Mouse (Mus musculus) left cerebral cortex, adult 18-20 months (tissue): ENCODE measurements around the gene C2cd5. TPM values are rescaled to one million over a fixed set of nuclear protein-coding genes. Genes with fewer than 3 reads are reported as not detected.

Experiments used
- DNase-seq, 2 experiments: peaks; one replicate each; pipeline ENCODE4 v3.0.0; 2021 to 2022; ENCODE audit warnings: low spot score in 2 of 2, mixed read lengths in 1 of 2
- total RNA-seq, 2 experiments: library from RNA; stranded (reverse); gene quantifications; 2 replicates each; pipeline ENCODE4 v1.2.3; 2021

C2cd5 gene
- total RNA-seq, 2 experiments from 2014 or later = 89.5 to 92.6 TPM

DNA sequence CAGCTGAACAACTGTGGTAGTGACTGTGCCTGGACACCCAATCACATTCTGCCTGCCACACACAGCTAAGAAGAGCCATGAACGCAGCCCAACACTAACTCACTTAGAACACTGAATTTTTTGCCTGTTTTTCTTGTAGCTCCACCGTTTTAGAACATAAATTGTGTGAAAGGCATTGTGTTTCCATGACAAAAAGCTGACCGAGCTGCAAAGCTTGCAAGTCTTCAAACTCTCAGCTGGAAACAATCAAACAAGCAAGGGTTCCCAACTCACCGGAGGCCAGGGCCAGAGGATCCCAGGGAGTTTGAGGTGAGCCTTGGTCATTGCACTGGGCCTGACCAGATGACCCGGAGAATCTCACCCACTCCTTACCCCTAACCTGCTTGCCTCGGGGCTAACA, 16.8 kb upstream of the C2cd5 start:
- DNase-seq = no peak

DNA sequence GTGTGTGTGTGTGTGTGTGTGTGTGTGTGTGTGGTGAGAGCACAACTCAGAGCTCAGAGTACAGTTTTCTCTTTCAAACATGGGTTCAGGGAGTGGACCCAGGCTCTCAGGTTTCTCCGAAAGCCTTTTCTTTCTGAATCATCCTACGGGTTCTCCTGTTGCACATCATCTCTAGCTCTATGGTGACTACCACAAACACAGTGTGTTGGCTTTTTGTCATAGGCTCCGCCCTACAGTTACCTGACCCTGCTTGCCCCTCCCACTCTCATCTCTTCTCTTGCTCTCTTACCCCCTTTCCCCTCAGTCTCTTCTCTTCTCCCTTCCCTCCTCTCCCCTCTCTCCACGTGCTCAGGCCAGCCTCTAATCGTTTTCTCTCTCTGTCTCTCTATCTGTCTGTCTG, 15.6 kb upstream of the C2cd5 start:
- DNase-seq = no peak

DNA sequence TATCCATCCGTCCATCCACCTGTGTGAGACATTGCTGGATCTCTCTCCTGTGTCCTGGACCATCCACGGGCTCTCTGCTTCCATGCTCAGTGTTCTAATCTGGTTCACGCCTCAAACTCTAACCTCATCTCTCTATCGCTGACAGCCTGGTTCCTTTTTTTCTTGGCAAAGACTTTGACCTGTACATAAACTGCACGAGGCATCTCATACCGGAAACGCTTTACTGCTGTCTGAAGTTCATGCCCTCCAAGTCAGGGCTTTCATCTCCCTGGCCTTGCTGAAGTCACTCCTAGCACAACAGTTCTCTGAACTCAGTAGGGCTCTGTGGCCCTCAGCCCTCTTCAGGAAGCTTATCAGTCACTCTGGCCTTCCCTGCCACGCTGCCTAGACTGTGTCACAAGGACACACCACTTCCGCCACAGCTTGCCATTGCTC, 15.1 kb upstream of the C2cd5 start:
- no peak for DNase-seq

DNA sequence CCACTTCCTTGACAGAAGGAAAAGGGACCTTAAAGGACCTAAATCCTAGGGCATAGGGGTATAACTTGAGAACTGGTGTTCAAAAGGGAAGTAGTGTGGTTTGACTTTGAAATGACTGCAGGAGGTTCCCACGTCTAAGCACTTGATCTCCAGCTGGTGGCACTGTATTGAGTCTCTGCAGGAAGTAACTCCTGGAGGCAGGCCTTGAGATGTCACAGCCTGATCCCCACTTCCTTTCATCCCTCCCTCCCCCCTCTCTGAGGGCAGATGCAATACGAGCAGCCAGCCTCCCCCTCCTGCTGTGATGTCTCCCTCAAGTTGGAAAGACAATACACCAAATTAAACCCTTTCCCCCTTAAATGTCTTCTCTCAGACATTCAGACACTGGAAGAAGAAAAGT, 14.6 kb upstream of the C2cd5 start:
- no peak for DNase-seq

DNA sequence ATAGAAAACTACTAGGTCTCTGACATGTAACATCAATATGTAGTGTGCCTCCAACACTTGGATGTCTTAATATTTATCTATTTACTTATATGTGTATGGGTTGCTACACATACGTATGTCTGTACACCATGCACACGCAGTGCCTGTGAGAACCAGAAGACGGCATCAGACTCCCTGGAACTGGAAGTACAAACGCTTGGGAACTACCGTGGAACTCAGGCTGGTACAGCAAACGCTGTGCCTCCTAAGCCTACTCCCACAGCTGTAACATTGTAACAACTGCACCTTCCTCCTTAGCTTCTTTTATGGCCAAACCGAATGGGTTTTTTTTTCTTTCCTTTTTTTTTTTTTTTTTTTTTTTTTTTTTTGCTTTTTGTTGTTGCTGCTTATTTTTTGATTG, 10.4 kb upstream of the C2cd5 start:
- no peak for DNase-seq

DNA sequence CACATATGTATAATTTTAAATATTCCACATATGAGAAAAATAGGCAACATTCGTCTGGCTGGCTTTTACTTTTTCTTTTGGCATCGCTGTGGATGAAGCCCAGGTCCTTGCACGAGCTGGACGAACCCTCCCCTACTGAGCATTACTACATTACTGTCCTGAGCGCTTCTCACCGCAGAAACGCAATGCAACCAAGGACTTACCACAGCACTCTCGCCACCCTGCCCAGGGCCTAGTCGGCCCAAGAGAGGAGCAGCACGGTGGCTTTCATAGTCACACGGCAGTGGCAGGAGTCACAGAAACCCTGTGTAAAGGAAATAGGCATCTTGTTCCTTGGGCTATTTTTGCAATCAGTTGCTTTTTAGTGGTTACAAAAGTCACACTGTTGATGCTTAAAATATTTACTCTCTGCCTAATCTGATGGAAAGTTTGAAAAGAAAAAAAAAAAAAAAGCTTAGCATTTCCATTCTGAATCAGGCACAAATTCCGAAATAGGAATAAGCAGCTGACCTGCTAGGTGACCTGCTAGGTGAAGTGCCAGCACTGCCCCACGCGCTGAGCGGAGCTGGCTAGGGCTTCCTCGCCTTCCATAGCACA, 9.8 kb upstream of the C2cd5 start:
- DNase-seq = no peak

DNA sequence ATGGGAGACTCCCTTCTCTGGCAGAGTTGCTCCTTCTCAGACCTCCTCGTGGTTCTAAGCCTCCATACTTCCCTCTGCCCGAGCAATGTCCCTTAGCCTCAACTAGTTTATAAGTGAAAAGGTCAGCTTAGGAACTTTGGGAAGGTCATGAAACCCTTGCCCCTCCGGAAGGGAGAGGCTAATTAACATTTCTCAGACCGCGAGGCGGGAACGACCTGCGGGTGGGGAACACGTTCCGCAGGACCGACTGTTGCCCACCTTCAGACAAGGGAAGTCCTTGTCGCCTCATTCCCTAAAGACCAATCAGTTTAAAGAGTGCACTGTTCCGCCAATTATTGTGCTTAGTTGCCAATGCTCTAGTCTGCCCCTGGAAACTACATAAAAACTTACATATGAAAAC, 8.1 kb upstream of the C2cd5 start:
- no peak for DNase-seq

DNA sequence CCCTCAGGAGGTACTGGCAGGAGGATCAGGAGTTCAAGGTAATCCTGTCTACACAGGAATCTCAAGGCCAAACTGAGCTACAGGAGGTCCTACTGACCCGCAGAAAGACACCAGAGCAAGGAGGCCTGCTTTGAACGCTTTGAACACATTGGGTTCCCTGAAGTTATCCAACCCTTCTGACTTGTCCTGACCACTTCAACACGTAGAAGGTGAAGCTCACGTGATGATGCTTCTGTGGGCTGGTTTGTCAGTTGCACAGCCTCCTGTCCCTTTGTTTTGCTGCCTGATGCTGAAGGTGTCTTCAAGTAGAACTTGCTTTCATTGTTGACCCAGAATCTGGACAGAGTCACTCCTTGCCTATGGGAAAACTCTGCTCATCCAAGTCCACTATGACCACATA, 7.7 kb upstream of the C2cd5 start:
- DNase-seq = no peak

DNA sequence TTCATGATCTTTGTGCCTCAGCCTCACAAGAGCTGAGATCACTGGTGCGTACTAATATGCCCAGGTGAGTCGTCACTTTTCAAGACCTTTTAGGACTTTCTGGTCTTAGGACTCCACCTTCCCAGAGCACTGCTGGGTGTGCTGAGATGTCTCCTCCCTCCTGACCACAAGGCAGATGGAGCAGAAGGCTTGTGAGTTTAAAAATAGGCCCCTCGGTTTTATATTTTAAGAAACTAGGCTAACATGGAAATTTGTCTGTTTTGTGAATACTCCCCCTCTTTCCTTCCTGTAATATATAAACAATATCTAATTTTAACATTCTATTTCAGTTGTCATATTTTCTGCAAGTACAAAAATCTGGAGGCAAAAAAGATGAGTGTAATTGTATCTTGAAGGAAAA, 5.8 kb upstream of the C2cd5 start:
- DNase-seq = no peak

DNA sequence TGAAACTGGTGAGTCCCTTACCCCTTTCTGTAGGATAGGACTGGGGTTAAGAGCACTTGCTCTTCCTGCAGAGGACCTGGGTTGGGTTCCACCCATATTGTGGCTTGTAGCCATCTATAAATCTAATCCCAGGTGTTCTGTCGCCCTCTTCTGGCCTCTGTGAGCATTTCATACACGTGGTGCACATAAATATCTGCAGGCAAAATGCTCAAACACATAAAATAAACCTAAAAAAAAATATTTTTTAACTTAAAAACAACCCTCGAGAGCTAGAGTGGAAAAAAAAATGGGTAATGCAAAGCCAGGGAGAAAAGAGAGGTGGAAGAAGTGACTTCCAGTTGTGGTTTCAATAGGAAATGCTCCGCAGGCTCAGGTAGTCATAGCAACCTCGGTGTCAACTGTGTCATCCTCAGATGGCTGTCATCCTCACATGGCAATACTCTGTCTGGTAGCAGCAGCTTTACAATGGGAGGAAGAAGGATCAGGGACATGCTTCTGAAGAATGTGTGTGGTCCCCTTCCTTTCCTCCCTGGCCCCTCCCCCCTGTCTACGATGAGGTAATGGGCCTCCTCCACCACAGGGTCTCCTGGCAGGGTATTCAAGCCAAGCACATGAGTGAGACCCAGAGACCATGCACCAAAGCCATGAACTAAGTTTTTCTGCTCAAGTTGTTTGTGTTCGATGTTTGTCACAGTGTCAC, 4.2 kb upstream of the C2cd5 start:
- no peak for DNase-seq

DNA sequence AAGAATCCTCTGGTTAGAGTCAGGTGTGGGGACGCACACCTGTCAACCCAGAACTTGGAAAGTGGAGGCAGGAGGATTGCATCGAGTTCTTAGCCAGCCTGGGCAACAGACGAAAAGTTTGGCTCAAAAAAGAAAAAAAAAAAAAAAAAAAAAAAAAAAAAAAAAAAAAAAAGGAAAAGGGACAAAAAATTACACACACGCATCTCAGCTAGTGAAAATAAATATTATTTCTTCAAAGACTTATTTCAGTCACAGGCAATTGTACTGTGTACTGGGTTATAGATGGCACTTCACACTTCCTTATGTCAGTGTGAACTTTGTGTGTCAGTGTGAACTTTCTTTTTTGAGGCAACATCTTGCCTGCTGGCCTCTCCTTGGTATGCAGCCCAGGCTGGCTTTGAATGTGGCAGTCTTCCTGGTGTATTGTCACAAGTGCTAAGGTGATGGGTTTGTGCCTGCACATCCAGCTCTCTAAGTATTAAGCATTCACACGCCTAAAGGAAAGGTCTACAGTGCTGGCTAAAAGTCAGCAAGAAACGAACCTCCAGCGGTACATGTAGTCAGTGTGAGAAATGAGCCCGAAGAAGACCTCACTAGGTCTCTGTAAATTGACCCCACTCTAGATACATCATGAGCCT, 656 bp upstream of the C2cd5 start:
- DNase-seq = no peak

DNA sequence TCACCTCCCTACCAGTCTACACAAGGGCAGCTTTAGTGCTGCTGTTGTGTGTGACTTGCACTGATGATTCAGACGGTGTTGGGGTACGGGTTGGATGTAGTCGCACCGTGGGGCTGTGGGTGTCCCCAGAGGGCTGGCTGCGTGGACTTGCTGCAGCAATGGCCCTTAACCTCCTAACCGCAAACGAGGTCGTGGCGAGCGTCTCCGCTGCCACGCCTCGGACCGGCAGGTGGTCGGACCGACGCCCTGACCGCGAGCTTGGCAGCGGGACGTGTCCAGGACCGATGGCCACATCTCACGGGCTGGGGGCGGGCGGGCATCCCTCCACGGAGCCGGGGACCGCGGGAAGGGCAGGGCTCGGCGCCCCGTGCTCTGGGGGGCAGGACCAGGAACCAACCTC, 660 bp downstream of the C2cd5 start:
- peak; percentile 21 to 52 for DNase-seq

DNA sequence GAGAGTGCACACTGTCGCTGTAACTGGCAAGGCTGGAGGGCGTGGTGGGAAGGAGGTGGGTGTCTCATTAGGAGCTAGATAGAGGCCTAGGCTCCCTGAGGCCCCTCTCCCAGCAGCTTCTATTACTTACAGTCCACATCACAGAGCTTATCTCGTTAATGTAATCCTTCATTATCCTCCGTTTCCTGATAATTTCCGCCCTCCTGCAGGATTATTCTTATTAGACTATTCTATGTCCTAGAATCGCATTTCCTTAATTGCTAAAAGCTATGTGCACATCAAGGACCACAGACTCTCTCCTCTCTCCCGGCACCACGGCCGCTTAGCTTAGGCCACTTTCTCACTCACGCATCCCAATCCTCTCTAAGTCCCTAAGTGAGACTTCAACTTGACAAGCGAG, 4.8 kb downstream of the C2cd5 start:
- DNase-seq = no peak

DNA sequence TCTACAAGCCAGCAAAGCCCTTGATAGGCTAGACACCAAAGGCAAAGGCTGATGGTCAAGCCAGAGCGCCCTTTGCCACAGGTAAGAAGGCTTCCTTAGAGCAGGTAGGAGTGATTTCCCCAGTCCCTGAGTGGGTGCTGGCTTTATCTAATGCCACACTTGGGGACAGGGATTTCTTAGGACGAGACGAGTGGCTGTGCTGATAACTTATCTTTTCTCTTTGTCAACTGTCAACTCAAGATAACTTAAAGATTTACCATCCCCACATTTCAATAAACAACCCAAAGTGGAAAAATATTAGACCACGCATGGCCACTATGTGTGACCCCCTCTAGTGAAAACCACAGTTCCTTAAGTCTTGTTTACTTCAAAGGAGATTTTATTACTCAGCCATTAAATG, 7.1 kb downstream of the C2cd5 start:
- DNase-seq = no peak

DNA sequence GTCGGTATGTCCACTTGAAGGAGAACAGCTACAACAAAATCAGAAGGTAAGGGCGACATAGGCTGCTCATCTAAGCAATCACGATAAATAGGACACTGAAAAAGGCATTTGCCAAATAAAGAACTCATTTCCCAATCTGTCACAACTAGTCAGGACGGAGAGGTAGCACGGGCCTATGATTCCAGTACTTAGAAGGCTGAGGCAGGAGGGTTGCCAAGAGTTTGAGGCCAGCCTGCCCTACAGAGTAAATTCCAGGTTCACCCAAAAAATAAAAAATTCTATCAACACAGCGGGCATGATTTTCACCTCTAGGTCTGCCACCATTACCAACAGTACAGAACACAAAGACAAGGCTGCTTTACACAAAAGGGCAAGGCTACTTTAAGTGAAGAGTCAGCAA, 8.9 kb downstream of the C2cd5 start:
- DNase-seq = no peak

DNA sequence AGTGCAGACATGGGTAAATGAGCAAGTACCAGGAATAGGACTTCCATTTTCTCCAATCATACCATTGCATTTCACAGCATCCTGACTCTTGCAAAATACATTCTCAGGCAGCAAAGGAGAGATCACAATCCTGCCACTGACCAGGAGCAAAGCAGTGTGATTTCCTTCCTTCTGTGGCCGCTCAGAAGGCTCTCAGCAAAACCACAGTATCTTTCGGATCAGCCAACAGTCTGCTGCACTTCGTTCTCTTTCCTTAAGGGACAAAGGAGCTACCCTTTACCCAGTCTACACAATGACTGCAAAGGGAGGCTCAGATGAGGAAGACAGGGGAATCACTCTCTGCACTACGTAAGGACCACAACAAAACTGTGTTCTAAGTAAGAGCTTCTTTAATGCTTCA, 12.6 kb downstream of the C2cd5 start:
- DNase-seq = no peak

DNA sequence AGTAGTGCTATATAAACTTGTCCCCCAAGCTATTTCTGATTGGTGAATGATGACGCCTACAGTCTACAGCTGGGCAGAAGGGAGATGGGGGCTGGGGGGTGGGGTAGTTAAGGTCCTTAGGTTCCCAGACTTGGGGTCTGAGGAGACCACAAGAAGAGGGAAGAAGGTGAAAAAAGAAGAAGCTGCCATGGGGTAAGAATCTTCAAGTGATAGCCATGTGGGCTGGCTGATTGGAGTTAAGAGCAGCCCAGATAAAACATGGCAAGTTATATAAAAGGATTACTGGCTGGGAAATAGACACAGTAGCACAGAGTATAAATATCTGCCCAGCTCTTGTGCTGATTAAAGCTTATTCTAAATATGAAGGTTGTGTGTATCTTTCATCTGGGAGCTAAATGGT, 14.0 kb downstream of the C2cd5 start:
- DNase-seq = no peak

DNA sequence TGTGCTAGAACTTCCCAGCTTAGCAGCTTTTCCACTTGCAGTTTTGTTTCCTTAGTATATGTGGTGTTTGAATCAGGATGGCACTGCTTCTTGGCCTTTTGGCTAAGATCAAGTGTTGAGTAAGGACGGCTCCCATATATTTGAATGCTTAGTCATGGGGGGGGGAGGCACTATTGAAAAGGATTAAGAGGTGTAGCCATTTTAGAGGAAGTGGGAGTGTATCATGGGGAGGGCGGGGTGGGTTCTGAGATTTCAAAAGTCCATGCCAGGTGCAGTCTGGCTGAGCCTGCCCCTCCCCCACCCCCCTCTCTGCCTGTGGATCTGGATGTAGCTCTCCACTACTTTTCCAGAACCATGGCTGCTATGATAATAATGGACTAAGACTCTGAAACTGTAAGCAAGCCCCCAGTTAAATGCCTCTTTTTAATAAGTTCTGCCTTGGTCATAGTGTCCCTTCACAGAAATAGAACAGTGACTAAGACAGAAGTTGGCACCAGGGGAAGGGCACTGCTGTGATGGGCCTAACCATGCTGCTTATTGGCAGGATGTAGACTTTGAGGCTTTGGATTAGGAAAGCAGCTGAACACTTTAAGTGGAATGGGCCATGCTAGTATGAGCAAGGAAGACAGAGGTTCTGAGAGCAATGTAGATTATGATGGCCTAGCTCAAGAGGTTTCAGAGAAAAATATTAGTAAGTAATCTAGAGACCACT, 15.5 kb downstream of the C2cd5 start:
- DNase-seq = no peak

DNA sequence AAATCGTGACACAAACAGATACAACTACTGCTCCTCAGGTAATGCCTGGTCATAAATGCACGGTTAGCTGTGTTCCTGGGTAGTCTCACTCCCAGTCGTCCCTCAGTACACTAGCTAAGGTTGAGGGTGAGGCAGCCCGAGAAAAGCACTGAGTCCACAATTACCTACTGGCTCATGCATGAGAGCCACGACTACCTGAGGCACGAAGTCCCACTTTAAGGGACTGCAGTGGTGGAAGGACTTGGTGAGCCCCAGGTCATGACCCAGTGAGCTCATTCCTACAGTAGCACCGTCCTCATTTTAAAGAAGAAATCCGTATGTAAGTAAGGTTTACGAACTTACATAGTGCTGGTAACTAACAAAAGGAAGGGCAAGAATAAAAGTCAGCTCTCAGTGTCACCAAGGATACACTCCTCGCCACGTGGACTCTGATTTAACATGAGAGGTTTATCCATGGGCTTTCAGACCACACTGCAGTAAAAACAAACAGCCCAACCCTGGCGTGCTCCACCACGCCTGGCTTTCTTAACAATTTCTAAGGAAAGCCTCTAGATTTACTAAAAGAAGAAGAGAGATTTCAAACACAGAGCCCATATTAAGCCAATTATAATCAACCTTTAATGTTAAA, 18.3 kb downstream of the C2cd5 start:
- no peak for DNase-seq

DNA sequence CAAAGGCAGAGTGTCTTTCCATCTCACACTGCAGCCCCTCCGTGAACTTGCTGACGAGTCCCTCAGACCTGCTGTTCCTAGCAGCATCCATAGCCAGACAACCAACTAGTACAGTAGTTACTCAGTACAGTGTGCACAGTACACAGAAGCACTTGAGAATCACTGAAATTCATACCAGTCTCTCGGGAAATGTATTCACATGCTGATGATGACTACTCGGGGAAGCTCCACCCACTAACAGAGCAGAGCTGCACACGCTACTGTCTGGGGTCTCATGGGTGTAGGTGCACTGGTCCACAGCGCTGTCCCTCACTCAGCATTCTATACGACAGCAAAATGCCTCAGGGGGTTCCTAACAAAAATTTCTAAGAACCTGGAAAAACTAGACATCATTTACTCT, 19.2 kb downstream of the C2cd5 start:
- no peak for DNase-seq

DNA sequence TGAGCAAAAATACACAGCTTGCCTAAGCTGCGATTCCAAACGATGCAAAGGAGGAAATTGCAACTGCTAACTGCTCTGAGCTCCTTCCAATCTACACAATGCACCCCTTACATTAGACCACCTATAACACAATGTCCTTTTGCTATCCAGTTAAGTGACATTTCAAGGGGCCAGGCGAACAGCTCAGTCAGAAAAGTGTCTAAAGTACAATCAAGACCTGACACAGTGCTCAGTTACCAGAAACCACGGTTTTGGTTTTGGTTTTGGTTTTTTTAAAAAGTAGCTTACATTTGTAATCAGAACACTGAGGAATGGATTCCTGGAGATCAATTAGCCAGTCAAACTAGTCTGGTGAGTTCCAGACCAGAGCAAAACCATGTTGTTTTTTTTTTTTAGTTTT, 20.8 kb downstream of the C2cd5 start:
- no peak for DNase-seq

DNA sequence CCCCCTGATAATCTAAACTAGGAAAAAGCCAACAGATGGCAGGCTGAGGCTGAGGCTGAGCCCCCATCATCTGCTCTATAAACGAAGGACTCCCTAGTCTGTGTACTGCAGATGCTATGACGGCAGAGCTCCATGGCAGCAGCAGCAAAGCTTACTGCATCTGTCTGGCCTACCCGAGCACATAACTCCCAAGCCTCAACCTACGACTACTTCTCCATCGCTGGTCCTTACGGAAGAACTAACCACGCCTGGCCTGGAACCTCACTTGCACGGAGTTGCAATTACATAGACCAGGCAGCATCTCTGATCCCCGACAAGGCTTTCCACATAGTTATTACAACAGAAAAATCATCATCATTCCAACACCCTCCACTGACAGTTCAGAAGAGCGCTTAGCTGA, 23.5 kb downstream of the C2cd5 start:
- DNase-seq = no peak
